ENCODE assay signal across 8 mouse cellular contexts in genomic region chr5:102069051-102069766, GRCm38 (mm10). TPM values are rescaled to one million over a fixed set of nuclear protein-coding genes. Genes with fewer than 3 reads are reported as not detected.
DNase-seq lines count a peak whose midpoint lies in the region; ATAC-seq and TF ChIP-seq lines count a peak whose summit lies in the region.

No protein-coding gene starts in this region.

- peak; percentile 61 for DNase-seq in 3134 (ENCODE audit: extremely low read depth, insufficient read length, low spot score)
- peak; percentile 20 to 29 for DNase-seq in adrenal gland, postnatal 4 days (ENCODE audit: low spot score in 2 of 2)
- peak; percentile 51 to 80 for DNase-seq in kidney, postnatal 25 days
- DNase-seq in lung, adult 2 months = no peak

- ATAC-seq in embryonic facial prominence, embryonic 15.5 days (ENCODE audit: insufficient number of reproducible peaks, low FRiP score, low TSS enrichment, low read depth) = peak; percentile 86
- ATAC-seq in heart, embryonic 13.5 days (ENCODE audit: extremely low read depth, insufficient number of reproducible peaks, low FRiP score, low TSS enrichment) = peak; percentile 77
- peak; percentile 81 for ATAC-seq in neural tube, embryonic 14.5 days (ENCODE audit: low read depth)
- ATAC-seq in monocyte, adult 5-6 weeks (replicated peaks; ENCODE audit: insufficient number of reproducible peaks, low FRiP score, low TSS enrichment, poor library complexity, severe bottlenecking) = no peak

- peak overlapping the region; percentile 93 for H3K9ac ChIP-seq in embryonic facial prominence, embryonic 15.5 days
- H3K9ac ChIP-seq in heart, embryonic 13.5 days = peak overlapping the region; percentile 98
- H3K9ac ChIP-seq in neural tube, embryonic 14.5 days (replicated peaks; ENCODE audit: low read depth, low read length) = peak overlapping the region; percentile 86

- under 1% methylated on average over 85 of the region's 92 CpGs for WGBS in embryonic facial prominence, embryonic 15.5 days
- WGBS in heart, embryonic 13.5 days = under 1% methylated on average over 49 of the region's 92 CpGs
- WGBS in lung, adult 2 months = under 1% methylated on average over 56 of the region's 92 CpGs
- WGBS in neural tube, embryonic 14.5 days = under 1% methylated on average over 51 of the region's 92 CpGs

- H3K9me3 ChIP-seq in embryonic facial prominence, embryonic 15.5 days (replicated peaks) = no peaks in the 10 kb centered on the region
- H3K9me3 ChIP-seq in heart, embryonic 13.5 days = no peaks in the 10 kb centered on the region
- no peaks in the 10 kb centered on the region for H3K9me3 ChIP-seq in neural tube, embryonic 14.5 days (ENCODE audit: control insufficient read depth, low read length)

- H3K4me3 ChIP-seq in embryonic facial prominence, embryonic 15.5 days (replicated peaks) = peak overlapping the region; percentile 91
- peak overlapping the region; percentile 96 for H3K4me3 ChIP-seq in heart, embryonic 13.5 days
- H3K4me3 ChIP-seq in lung, adult 2 months (replicated peaks; ENCODE audit: extremely low read depth, low read depth, low read length) = peak overlapping the region; percentile 89
- peak overlapping the region; percentile 88 for H3K4me3 ChIP-seq in neural tube, embryonic 14.5 days (ENCODE audit: low read depth, low read length)

- no peak for TF ChIP-seq POLR2A in lung, adult 2 months (IDR thresholded peaks at IDR 0.05; ENCODE audit: borderline replicate concordance, extremely low read depth, low read depth, low read length)

- peak overlapping the region; percentile 77 for H3K4me2 ChIP-seq in embryonic facial prominence, embryonic 15.5 days (replicated peaks)
- peak overlapping the region; percentile 86 for H3K4me2 ChIP-seq in heart, embryonic 13.5 days
- peak overlapping the region; percentile 80 for H3K4me2 ChIP-seq in neural tube, embryonic 14.5 days (ENCODE audit: low read depth, low read length)

- H3K36me3 ChIP-seq in embryonic facial prominence, embryonic 15.5 days = no peaks in the 10 kb centered on the region; the same call in 1 of the 2 replicates
- peaks cover 5% of the 10 kb centered on the region; the same call in 1 of the 2 replicates for H3K36me3 ChIP-seq in heart, embryonic 13.5 days
- no peaks in the 10 kb centered on the region for H3K36me3 ChIP-seq in neural tube, embryonic 14.5 days (ENCODE audit: control insufficient read depth, insufficient read depth, low read length)

- peaks cover 20% of the 10 kb centered on the region for H3K4me1 ChIP-seq in embryonic facial prominence, embryonic 15.5 days
- H3K4me1 ChIP-seq in heart, embryonic 13.5 days = peaks cover 24% of the 10 kb centered on the region
- peaks cover 7% of the 10 kb centered on the region; the same call in 1 of the 2 replicates for H3K4me1 ChIP-seq in lung, adult 2 months (ENCODE audit: control insufficient read depth, insufficient read depth, low read length)
- peaks cover 33% of the 10 kb centered on the region for H3K4me1 ChIP-seq in neural tube, embryonic 14.5 days (ENCODE audit: control insufficient read depth, insufficient read depth, low read length)

- no peak for TF ChIP-seq CTCF in lung, adult 2 months (IDR thresholded peaks at IDR 0.05; ENCODE audit: insufficient read depth, low read length)

- H3K27me3 ChIP-seq in embryonic facial prominence, embryonic 15.5 days = no peaks in the 10 kb centered on the region
- no peaks in the 10 kb centered on the region for H3K27me3 ChIP-seq in heart, embryonic 13.5 days (replicated peaks)
- no peaks in the 10 kb centered on the region for H3K27me3 ChIP-seq in neural tube, embryonic 14.5 days (ENCODE audit: control insufficient read depth, insufficient read depth, low read length)

- peak overlapping the region; percentile 96 for H3K27ac ChIP-seq in embryonic facial prominence, embryonic 15.5 days (replicated peaks)
- H3K27ac ChIP-seq in heart, embryonic 13.5 days (replicated peaks) = peak overlapping the region; percentile 92
- peak overlapping the region; percentile 98 for H3K27ac ChIP-seq in neural tube, embryonic 14.5 days (ENCODE audit: low read depth, low read length)

RNA-seq across cellular contexts. Expression of gene Wdfy3, which starts 0.5 kb away (rescaled TPM):
- 10 to 100 TPM; 52.6 to 58.6 TPM for total RNA-seq in adrenal gland, postnatal 4 days (2021)
- polyA plus RNA-seq in embryonic facial prominence, embryonic 15.5 days (2015; fragmentation: Nextera tagmentation; extraction: Ambion mirVana) = 16.4 and 16.9 TPM in 2 replicates
- polyA plus RNA-seq in heart, embryonic 13.5 days (2015; fragmentation: Nextera tagmentation; extraction: Ambion mirVana) = 8.8 and 8.9 TPM in 2 replicates
- polyA plus RNA-seq in lung, adult 2 months (2012; rRNA removed) = 32.4 and 33.0 TPM in 2 replicates
- 34.9 and 37.3 TPM in 2 replicates for polyA plus RNA-seq in neural tube, embryonic 14.5 days (2014; fragmentation: Nextera tagmentation; extraction: Ambion mirVana)
- 8.1 to 15.0 TPM (median 10.9 TPM) in 3 replicates for total RNA-seq in monocyte, adult 5-6 weeks (2017)
